Mouse (Mus musculus) effector memory CD4-positive, alpha-beta T cell, adult 5 months (primary cell): ENCODE results near the gene Gm16485. TPM values are rescaled to one million over a fixed set of nuclear protein-coding genes. Genes with fewer than 3 reads are reported as not detected.

Experiments used
- polyA plus RNA-seq: library from polyadenylated mRNA; unstranded; fragments of 100-300 nt; shearing (Covaris generic); gene quantifications from one replicate; pipeline ENCODE4 v1.2.1, GENCODE M21; 2017

The Gm16485 gene
- polyA plus RNA-seq = 0.09 TPM

DNA sequence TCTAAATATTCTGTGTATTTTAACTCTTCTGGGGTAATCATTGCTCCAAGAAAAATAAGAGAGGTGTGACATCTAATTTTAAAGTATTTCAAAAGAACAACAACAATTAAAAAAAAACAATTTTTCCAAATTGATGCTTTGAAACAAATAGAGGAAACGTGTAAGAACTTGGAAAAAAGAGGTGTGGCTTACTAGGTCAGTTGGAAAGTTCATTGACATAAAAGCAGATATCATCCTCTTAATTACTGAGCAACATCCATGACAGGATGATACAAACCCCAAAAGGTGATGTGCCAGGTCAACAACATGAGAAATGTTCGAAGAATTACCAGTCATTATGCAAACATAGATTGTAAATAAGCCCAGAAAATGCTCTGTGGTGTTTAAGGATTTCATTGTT, at the start of gene Gm16485:
Gene Gm16485 (plus strand): TSS at position 301 of the 400 bp plus-strand sequence.

Other genes starting within 250 kb of the Gm16485 start
- gene Pgr, start 72.0 kb upstream of the Gm16485 start, polyA plus RNA-seq = 0.07 TPM